Mouse (Mus musculus) frontal cortex, postnatal 10 days (tissue): ENCODE measurements around the gene Nckap1.
"Not testable (repeated sequence)": the region's sequence is repeated elsewhere in the genome, so short reads cannot be mapped to it uniquely, and the experiment has no call there.

ENCODE experiments used
- DNase-seq, 2 experiments: peaks; one replicate each; pipeline ENCODE4 v3.0.0; 2022; ENCODE audit warnings: low spot score in 2 of 2, mixed read lengths in 1 of 2

Nckap1 gene

GRCm38 (mm10) chr2:80560773-80561172 lies 20.4 kb downstream of the Nckap1 start:
- no peak for DNase-seq

GRCm38 (mm10) chr2:80559655-80560054 lies 21.5 kb downstream of the Nckap1 start:
- no peak for DNase-seq

GRCm38 (mm10) chr2:80554442-80554841 lies 26.7 kb downstream of the Nckap1 start:
- DNase-seq = no peak

GRCm38 (mm10) chr2:80549704-80550103 lies 31.5 kb downstream of the Nckap1 start:
- no peak for DNase-seq

- no peak for DNase-seq
These were observed 33.3 kb downstream of the Nckap1 start for GRCm38 (mm10) chr2:80547901-80548300.

- DNase-seq = no peak
These were observed 38.4 kb downstream of the Nckap1 start for GRCm38 (mm10) chr2:80542801-80543200.

- DNase-seq = no peak
These were observed 44.0 kb downstream of the Nckap1 start for GRCm38 (mm10) chr2:80537156-80537555.

- no peak for DNase-seq
These were observed 44.6 kb downstream of the Nckap1 start for GRCm38 (mm10) chr2:80536608-80537007.

GRCm38 (mm10) chr2:80524275-80524674 lies 56.9 kb downstream of the Nckap1 start:
- DNase-seq = no peak

- no peak for DNase-seq
These were observed 75.0 kb downstream of the Nckap1 start for GRCm38 (mm10) chr2:80506051-80506802.

- no peak for DNase-seq
These were observed 79.0 kb downstream of the Nckap1 start for GRCm38 (mm10) chr2:80502132-80502531.

- DNase-seq = not testable (repeated sequence)
These were observed 85.9 kb downstream of the Nckap1 start for GRCm38 (mm10) chr2:80495304-80495703.

- DNase-seq = no peak
These were observed 94.3 kb downstream of the Nckap1 start for GRCm38 (mm10) chr2:80486851-80487250.

- DNase-seq = no peak
These were observed 96.2 kb downstream of the Nckap1 start for GRCm38 (mm10) chr2:80484951-80485350.

- no peak for DNase-seq
These were observed 105.3 kb downstream of the Nckap1 start for GRCm38 (mm10) chr2:80475831-80476230.

GRCm38 (mm10) chr2:80474247-80474796 lies 106.9 kb downstream of the Nckap1 start:
- DNase-seq = no peak

- DNase-seq = no peak
These were observed 115.0 kb downstream of the Nckap1 start for GRCm38 (mm10) chr2:80465991-80466821.

GRCm38 (mm10) chr2:80461827-80462226 lies 119.4 kb downstream of the Nckap1 start:
- DNase-seq = no peak
